Mouse (Mus musculus) lung, postnatal 36 days (tissue): ENCODE results near the gene Btn1a1.

Source experiments
- DNase-seq: peaks from one replicate; pipeline ENCODE4 v3.0.0; 2022; ENCODE audit warnings: mixed read lengths

The Btn1a1 gene

DNA sequence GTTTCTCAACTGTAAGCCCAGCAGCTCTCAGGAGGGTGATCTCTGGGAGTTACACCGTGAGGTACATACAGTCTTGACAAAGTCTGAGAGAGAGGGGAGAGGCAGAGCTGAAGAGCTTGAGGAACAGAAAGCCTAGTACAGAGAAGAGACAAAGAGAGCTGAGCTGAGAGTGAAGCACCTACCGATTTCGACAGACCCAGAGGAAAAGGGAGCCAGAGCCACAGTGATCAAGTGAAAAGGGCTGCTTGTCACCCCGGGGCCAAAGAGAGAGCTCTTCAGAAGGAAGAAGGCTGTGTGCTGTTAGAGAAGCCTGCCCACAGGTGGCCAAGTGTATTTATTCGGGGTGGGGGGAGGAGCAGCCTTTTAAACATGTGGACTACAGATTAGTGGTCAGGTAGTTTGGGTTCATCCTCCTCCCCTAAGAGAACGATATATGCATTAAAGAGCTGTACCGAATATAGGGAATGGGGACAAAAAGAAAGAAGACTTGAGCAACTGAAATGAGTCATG lies at the start of gene Btn1a1:
Gene Btn1a1, minus strand, starts transcription at position 302 of the 510 bp plus-strand sequence.
- DNase-seq, result no peak

DNA sequence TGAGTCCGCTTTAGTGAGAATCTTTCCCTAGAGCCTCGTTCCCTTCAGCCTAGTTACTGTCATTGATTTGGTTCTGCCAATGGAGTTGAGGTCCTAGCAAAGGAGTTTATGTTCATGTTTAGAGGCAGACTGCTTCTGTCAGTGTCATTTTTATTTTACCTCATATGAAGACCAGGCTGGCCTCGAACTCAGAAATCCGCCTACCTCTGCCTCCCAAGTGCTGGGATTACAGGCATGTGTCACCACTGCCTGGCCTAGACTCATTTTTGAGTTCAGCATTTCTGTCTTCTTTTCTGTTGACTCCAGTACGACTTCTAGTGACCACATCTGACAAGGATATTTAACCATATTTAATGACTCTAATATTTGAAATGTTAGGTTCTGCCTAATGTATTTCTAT lies 49.6 kb upstream of the Btn1a1 start:
- no peak for DNase-seq

DNA sequence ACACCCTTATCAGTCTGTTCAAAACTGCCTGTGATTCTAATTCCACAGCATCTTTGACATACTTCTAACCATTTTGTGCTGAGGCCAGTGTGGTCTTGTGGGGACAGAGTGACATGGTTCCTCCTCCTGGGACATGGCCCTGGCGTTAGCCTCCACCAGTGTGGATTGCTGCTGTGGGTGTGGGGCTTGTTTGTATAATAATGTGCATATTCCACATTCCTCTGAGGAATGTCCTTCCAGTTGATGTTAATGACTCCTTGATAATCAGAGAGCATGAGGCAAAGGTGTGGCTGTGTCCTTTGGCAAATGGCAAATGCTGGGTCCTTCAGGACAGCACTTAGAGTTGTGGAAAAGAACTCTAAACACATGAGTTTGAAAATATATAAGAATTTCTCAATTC lies 47.8 kb upstream of the Btn1a1 start:
- DNase-seq, result no peak

DNA sequence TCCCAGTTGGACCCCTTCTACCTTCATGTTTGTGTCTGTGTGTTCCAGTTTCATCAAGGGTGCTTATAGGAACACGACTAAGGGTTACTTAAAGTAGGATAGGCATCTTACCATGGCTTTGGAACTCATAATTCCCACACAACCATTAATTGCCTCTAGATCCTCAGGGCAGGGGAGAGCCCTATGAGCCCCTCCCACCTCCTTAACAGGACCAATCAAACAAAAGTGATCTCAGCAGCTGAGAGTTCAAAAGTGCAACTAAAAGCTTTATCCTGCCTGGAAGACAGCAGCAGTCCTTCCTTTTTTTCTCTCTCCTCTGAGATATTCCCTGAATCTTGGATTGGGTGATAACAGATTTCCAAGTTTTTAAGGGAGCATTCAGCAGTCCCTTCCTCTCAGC lies 44.4 kb upstream of the Btn1a1 start:
- DNase-seq, result no peak

DNA sequence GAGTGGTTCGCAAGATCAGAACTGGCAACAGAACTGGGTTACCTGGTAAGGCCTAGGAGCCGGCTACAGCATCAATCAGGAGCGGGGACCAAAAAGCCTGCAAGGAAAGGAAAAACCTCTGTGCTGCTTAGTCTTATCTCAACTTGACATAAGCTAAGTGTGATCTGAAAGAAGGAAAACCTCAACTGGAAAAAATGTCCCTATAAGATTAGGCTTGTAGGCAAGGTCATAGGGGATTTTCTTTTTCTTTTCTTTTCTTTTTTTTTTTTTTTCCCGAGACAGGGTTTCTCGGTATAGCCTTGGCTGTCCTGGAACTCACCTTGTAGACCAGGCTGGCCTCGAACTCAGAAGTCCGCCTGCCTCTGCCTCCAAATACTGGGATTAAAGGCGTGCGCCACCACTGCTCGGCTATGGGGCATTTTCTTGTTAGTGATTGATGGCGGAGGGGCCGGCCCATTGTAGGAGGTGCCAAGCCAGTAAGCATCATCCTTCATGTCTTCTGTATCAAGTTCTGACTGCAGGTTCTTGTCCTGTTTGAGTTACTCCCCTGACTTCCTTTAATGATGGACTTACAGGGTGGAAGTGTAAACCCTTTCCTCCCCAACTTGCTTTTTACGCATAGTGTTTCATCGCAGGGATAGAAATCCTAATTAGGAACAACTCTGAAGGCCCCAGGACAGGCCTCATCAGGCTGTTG lies 41.3 kb upstream of the Btn1a1 start:
- DNase-seq, result no peak

DNA sequence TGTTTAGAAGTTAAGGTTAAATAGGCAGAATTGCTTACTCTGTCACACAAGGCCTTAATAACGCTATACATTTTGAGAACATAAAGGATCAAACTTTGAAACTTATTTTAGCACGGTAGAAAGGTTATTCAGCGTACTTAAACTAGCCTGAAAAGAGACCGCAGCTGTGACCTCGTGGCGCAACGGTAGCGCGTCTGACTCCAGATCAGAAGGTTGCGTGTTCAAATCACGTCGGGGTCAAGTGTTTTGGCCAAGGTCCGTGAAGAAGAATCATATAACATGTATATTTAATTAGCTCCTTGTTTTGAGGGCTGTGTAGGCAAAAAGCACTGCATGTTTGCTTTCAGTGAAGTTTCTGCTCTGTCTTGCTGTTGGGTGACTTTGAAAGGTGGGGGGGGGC lies 40.6 kb upstream of the Btn1a1 start:
- DNase-seq, result peak; percentile 44

DNA sequence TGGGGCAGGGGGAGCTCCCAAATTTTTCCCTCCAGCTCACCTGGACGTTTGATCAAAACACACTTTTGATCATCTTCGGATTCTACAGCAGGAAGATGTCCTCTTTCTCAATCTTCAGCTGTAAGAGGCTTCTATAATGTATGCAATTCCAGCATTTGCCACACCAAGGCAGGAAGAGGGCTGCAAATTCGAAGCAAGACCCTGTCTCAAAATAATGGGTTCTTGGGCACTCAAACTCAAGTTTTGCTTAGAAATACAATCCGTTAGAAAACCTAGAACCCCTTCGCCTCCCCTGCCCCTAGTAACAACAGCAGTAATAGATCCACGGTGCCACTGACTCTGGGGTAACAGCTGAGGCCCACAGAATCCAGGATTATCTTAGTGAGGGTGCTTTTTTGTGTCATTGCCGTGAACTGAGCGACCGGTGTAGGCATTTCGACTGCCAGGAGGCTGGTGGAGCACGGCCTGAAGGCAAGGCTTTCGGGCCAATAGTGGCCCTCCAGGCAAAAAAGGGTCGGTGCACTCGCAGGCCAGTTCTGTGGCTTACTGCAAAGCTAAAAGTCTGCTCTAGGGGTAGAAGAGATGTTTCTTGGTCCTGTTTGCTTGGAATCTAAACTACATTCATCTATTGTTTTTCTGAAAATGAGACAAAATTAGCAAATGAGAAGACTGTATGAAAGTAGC lies 40.1 kb upstream of the Btn1a1 start:
- no peak for DNase-seq

DNA sequence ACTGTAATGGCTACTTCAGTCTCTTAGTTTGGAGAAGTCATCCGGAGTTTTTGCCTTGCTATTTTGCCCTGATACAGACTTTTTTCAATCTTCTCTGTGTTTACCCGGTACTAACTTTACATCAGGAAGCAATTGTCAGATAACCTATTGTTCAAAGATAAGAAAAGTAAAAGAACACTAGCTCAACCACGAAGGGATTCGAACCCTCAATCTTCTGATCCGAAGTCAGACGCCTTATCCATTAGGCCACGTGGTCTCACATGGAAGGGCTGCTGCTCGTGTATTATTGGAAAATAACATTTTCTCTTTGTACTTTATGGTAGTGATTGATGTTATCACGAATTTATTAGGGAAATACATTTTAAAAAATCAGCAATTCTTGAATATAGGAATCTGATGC lies 38.1 kb upstream of the Btn1a1 start:
- DNase-seq, result peak; percentile 70

DNA sequence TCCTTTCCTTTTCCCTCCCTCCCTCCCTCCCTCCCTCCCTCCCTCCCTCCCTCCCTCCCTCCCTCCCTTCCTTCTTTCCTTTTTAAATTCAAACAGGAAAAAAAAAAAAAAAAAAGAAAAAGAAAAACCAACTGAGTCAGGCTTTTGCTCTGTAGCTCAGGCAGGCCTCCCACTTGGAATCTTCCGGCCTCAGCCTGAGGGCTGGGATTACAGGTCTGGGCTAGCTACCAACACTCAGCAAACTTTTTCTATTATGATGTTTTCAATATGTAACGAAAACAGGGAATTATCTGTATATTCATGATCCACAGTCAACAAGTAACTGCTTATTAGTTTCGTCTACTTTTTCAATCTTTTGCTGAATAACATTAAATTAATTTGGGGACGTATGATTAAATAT lies 37.2 kb upstream of the Btn1a1 start:
- DNase-seq, result no peak

DNA sequence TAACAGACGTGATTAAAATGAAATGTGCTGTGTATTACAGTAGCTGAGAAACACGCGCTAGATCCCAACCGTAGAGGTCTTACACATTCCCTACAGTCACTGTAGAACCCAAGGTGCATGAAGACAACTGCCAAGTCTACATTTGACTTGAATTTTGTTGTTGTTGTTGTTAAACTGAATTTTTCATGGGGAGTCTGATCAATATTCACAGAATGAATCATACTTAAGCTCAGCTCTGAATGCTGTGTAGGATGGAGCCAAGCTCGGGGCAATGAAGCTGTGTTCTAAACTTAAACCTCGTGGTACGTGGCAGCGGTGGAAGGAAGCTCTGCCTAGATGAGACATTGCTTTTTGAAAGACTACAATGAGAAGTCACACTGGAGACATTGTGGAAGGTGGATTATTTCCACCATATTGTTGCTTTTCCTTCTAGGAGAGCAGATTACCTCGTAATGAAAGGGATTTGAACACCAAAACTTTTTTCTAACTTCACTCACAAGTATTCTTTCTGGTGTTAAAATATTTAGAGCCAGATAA lies 36.4 kb upstream of the Btn1a1 start:
- no peak for DNase-seq

DNA sequence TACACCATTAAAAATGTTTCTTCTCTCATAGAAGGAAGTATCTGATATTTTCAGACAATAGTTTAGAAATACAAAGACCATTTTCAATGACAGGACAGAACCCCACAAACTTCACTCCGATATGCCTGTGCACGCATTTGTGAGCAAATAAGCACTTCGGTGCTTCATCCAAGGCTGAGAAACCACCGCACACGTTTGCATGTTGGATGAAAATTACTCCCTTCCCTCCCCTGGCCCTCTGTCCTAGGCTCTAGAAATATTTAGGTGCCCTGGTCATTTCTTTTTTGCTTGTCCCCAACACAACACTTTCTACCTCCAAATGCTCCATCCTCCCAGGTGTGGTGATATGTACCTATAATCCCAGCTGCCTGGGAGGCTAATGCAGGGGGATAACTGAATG lies 35.8 kb upstream of the Btn1a1 start:
- DNase-seq, result no peak

DNA sequence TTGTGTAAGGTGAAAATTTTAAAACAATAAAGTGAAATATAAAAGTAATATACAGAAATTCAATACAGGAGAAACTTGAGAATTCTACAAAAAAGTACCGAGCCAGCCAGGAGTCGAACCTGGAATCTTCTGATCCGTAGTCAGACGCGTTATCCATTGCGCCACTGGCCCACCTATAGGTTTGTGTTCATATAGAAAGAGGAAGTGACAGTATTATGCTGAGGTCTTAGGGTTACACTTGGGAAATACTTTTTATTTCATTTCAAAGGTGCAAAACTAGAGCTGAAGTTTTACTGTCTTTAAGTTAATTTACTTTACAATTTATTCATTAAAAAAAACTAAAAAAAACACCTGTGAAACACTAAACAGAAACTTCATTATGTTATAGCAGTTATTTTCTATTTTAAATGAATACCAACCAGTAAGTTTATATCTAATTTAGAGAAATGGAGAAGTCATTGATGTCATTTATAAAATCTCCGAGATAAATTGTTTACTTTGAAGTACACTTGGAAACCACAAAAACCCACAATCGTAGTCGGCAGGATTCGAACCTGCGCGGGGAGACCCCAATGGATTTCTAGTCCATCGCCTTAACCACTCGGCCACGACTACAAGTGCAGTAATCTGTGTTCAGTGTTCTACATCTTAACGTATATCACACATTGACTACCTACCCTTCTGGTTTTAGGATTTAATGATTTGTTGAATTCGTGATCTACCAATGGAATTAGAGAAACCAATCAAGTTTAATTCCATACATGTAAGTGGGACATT lies 34.9 kb upstream of the Btn1a1 start:
- DNase-seq, result peak; percentile 60

DNA sequence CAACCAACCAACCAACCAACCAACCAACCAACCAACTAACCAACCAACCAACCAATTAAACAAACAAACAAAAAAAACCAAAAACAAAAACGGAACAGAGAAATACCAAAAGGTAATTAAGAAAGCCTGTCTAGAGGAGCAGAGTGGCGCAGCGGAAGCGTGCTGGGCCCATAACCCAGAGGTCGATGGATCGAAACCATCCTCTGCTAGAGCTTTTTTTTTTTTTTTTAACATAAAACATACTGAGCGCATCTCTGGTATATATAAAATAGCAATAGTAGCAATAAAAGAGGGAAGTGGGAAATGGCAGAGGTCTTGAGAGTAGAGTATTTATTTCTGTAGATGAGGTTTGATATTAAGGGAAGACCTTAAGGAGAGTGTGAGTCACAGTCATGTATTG lies 34.2 kb upstream of the Btn1a1 start:
- DNase-seq, result no peak

DNA sequence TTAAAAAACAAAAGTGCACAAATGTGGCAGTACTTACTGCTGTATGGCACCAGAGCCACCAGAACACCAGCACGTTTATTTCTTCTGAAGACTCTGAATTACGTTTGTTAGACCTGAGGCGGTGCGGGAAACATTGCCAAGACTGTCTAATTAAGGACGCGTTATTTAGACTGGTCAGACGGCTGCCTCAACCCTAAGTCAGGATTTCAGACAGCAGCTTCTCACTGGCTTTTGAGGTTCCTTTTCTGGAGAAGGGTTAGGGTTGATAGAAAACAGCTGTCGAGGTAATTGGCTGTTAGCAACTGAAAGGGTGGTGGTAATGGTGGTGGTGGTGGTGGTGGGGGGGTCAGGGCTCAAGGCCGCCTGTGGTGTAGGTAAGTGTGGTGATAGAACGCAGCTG lies 33.0 kb upstream of the Btn1a1 start:
- DNase-seq, result no peak

DNA sequence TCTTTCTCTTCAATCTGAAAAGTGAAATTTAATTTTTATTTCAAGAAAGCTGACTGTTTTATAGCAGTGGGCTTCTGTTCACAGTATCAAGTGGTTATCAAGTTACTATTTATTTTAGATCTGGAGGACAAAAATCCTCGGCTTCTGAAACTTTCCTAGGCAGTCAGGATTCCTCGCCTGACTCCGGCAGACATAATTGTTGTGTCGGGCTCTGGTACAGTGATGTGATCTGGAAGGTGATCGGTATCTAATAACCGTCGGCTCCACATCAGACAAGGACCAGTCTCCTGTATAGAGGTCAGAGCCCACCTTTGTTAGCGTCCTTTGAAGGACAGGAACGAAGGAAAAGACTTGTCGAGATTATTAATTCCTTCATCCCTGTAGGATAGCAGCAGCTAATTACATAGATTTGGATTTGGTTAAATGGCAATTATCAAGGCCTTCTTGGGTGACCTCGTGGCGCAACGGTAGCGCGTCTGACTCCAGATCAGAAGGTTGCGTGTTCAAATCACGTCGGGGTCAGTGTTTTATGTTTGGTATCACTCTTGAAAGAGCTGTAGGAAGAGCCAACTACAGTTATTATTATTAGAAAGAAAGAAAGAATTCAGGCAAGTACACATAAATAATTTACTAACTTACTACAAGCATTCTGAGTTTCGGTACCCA lies 32.1 kb upstream of the Btn1a1 start:
- no peak for DNase-seq

DNA sequence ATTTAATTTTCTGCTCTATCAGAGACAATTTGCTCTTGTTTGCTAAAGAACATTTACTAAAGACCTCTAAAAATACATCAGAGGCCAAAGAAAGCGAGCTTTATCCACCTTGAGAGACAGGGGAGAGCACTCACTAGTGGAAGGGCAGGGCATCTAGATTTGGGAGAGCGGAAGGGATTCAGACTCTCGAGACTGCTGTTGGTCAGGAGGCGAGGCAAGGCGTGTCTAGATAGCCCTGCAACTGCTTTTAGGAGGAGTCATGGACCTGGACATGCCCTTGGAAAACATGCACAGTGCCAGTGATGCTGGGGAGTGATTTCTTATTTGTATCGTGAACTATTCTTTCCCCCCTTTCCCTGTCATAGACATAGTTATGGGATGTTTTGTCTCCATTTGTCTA lies 29.8 kb upstream of the Btn1a1 start:
- DNase-seq, result no peak

DNA sequence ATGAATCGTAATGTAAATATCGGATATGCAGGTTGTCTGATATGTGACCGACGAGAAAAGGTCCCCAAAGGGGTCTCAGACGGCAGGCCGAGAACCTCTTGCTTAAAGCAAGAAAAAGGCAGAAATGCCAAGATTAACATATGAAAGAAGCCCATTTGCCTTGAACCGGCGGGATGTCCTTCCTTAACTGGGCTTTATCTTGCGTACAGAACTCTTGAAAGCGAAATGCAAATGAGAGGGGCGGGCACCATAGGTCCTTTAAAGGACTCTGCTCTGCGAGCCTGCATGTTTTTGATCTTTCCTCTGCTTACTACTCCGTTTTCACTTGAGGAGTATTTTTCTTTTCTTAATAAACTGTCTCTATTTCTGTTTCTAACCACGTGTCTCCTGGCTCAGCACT lies 26.3 kb upstream of the Btn1a1 start:
- DNase-seq, result no peak

DNA sequence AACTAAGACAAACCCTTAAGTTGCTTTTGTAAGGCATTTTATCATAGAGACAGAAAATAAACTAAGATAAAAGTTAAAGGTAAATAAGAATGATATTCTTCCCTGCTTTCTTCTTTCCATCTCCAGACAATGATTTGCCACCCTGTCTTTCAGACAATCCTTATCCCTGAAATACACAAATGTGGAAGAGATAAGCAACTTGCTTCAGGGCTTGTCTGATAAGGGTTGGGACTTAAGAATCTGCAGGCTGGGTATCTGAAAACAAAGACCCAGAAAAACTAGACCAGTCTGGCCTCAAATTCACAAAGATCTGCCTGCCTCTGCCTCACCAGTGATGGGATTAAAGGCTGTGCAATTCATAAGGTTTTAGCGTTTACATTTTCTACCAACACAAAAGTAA lies 25.6 kb upstream of the Btn1a1 start:
- no peak for DNase-seq

DNA sequence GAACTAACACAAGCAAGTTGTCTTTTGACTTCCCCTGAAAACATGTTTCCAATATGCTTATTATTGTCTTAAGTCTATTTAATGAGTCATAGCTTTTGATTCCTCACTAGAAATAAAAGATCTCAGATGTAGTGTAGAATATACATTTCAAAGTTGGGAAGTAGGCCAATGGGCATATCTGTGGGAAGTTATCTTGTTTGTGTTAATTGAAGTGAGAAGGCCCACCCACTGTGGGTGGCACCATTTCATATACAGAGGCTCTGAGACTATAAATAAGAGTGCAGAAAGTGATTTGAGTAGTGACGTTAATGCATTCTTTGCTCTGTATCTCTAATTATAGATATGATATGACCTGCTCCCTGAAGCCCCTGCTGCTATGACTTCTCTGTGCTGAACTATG lies 25.2 kb upstream of the Btn1a1 start:
- no peak for DNase-seq

DNA sequence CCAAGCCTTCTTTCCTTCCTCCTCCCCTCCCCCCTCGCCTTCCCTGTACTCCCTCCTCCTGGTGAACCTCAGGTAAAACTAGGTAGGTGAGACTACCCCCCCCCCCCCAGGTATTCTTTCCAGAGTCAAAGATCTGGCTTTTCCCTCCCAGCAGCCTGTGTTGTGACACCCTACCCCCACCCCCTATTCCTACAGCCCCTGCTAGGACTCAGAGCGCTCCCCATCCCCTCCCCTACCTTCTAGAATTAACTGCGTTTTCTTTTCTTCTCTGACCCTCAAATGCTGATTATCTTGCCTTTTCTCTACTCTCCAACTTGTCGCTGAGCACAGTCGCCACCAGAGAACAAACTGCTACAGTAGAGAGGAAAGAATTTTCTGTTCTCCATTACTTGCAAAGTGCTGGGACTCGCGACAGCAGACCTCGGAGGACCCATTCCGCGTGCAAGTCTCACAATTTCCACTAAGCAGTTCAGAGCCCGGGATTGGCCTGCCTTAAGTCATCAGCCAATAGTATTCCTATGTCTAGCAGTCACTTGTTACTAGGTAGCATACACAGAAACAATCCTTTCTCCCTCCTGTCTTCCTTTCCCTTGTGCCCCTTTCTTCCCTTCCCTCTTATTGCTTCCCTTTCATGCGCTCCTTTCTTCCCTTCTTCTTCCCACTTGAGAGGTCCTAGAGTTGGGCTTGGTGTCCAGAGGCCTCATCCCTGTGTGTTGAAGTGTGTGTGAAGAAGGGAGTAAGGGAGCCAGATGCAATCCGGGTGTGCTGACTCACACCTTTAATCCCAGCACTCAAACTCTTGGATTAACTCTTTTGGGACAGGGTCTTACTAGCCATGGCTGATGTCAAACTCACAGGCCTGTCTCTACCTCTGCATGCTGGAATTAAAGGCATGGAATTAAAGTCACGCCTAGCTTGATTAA lies 23.0 kb upstream of the Btn1a1 start, which contains the start of gene Btn2a2:
Gene Btn2a2, minus strand, starts transcription at position 458 of the 923 bp plus-strand sequence.
- peak; percentile 77 for DNase-seq

DNA sequence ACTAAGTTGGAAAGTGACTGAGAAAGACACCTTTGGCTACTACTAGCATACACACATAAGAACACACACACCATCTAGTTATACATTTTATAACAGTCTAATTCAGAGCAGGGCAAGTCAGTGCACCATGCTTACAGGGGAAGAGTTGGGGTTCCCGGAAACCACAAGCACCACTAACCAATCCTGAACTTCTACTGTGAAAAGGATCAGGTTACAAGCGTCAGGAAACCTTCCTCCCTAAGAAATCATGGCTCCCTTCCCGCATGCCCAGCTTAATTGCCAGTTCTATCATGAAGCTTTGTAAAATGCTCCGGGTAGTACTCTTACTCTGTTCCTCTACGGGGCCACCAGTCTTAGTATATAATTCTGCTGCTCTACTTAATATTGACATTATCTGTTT lies 19.6 kb upstream of the Btn1a1 start:
- DNase-seq, result no peak

DNA sequence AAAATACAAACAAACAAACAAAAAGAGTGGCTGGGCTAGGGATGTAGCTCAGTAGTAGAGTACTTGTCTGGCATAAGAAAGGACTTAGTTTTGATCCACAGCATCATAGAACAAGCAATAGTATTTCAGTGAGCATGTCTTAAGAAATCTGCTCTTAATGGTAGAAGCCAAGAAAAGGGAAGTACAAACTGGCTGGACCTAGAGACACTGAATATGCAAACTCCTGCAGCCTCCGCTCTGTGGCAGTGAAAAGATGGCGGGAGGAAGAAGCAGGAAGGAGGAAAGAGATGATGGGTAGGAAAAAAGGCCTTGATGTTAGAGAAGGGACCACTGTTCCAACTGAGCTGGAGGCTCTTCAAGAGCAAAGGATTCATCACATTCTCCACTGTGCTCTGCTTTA lies 17.5 kb upstream of the Btn1a1 start:
- DNase-seq, result no peak
